Mouse (Mus musculus): ENCODE results near the gene Rpap3.

GRCm38 (mm10) chr15:97738923-97739322 is 33.3 kb upstream of the Rpap3 start:
- no peak for TF ChIP-seq CTCF (IDR thresholded peaks at IDR 0.05; ENCODE audit: insufficient read depth, low read depth, low read length)
- TF ChIP-seq POLR2A (IDR thresholded peaks at IDR 0.05; ENCODE audit: insufficient read depth, low read depth, low read length) = no peak

Data from olfactory bulb, adult 2 months (tissue).